Mouse (Mus musculus): Measurements from ENCODE around the gene Rab5a.

DNA sequence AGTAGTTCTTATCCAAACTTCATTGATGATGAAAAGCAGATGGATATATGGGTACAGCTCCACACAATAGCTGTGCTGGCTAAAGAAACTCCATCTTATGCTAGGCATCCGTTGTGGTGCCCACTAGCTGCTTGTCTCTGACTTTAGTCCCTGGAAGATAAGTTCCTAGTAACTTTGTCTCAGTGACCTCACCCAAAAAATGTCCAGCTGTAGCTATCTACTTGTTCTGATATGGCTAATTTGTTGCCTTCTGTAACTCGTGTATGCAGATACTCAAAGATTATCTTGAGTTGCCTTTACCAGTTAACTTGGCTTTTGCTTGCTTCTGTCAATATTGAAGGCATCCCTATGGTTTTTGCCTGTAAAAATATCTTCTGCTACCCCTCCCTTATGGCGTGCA, 75.8 kb downstream of the Rab5a start:
- TF ChIP-seq CTCF (IDR thresholded peaks at IDR 0.05; ENCODE audit: low read depth), result no peak
- TF ChIP-seq EP300 (IDR thresholded peaks at IDR 0.05; ENCODE audit: low read depth), result no peak
